Mouse (Mus musculus) fat pad, adult 2 months (tissue): Measurements from ENCODE around the gene Acr.

Experiments used
- DNase-seq: peaks from one replicate; pipeline ENCODE4 v3.0.0-alpha.2; 2011; ENCODE audit warnings: low read depth, low spot score; ENCODE audit errors: extremely low read depth

The Acr gene

GRCm38 (mm10) chr15:89622312-89622958 lies 54.3 kb downstream of the Acr start:
- no peak for DNase-seq

GRCm38 (mm10) chr15:89622959-89623625 lies 55.0 kb downstream of the Acr start:
- no peak for DNase-seq

GRCm38 (mm10) chr15:89623626-89623959 lies 55.5 kb downstream of the Acr start:
- DNase-seq: no peak
